Mouse (Mus musculus) E14TG2a.4 (cell line): Measurements from ENCODE around the gene Tbc1d14.

Experiments used
- CTCF ChIP-seq: conservative IDR thresholded peaks from 2 replicates; pipeline ENCODE4 v1.5.1; 2014; ENCODE audit warnings: low read length
- NANOG ChIP-seq: IDR thresholded peaks from 2 replicates; pipeline ENCODE4 v1.6.1; 2014; ENCODE audit warnings: borderline replicate concordance, low read length, mixed read lengths
- POU5F1 ChIP-seq: IDR thresholded peaks from 2 replicates; pipeline ENCODE4 v1.6.1; 2014; ENCODE audit warnings: low read length, borderline replicate concordance

- TF ChIP-seq CTCF = no peak
- TF ChIP-seq NANOG = no peak
- no peak for TF ChIP-seq POU5F1
Measured at GRCm38 (mm10) chr5:36618356-36618755, 25.3 kb upstream of the Tbc1d14 start.
